Mouse (Mus musculus) retina, adult 2 months (tissue): Measurements from ENCODE around the gene Cenpp.

Experiments
- DNase-seq: peaks from one replicate; pipeline ENCODE4 v3.0.0-alpha.2; 2012; ENCODE audit warnings: low read depth, low spot score

The Cenpp gene

DNA sequence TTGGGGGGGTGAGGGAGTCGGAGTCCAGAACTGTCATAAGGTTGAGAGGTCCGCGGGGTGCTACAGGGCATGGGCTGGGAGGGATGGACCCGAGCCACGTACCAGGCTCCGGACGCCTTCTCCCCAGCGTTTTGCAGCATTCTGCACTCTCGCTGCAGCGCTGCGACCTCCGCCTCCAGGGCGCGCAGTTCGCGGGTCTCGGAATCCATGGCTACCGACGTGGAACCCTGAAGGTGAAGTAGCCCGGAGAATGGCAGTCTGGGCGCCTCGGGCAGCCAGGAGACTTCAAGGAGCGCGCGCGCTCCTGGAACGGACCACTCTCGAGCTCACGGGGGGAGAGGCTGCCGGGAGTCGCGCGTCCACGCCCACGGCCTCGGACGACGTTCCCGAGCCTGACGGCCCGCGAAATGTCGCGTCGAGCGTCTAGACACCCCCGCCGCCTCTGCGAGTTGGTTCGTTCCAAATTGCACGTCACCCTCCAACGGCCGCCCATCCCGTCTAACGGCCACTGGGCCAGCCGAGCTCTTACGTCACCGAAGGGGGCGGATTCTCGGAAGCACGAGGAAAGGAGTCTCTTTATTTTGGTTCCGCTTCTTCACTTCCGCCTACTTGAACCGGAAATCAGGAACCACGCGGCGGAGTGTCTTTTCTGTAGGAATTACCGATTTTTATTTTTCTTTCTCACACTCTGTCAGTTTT, at the start of gene Cenpp, which contains the start of gene Nol8:
Gene Cenpp (minus strand): TSS at position 305 of the 699 bp plus-strand sequence.
Gene Nol8 (plus strand): TSS at position 598 of the 699 bp plus-strand sequence.
- DNase-seq = peak; percentile 100

DNA sequence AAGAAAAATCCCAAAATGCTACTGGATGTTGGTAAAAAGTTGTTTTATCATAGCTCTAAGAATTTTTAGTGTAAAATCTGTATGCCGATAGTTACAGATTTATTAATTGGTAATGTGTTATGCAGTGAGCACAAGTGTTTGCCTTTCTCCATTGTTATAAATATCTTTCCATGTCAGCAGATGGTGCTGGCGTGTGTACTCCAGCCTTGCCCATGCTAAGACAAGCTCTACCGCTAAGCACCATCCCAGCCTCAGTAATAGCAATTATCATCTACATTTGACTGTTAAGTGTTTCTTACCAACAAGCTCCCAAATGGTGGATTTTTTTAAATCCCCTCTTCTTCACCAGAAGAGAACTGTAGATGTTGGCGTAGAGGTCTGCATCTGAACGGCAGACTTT, 38.5 kb upstream of the Cenpp start:
- DNase-seq = no peak

DNA sequence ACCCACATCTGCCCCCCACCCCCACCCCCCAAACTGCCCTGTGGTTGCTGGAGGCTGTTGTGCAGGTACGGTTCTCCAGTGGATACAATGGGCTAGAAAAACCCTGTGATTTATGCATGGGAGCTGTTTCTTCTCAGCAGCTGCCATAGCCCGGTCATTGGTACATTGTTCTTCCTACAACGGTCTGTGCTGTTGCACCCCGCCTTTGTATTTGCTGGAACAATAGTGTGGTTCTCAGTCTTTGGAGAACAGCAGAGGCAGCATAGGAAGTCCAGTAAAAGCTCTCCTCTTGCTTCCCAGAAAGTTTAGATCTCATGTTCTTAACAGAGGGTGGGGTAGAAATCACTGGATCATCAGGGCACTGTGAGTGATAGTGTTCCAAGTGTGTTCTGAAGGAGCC, 31.7 kb upstream of the Cenpp start:
- DNase-seq = no peak

DNA sequence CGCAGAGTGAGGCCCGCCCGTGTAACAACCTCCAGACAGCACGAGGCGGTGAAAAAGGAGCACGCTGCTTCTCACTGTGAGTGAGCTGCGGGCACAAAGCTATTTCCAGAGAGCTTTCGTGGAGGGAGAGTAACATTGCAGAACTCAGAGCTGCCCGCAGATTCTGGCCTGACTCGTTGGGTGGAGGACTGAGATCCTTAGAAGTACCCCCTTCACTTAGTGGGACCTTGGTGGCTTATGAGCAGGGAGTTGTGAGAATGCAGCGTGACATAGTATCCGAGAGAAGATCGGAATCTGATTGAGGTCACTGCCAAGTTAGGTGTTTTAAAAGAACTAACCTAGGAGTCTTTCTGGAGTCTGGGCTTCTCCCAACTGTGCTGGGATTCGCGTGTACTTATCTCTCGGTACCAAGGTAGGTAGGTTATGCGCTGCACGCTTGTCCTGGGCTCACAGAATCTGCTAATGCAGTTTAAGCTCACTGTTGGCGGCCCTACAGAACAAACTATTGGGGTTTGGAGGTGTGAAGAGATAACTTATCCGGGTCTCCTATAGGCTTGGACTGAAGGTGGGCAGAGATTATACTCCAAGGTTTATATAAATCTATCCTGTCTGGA, 29.8 kb upstream of the Cenpp start:
- DNase-seq = no peak

DNA sequence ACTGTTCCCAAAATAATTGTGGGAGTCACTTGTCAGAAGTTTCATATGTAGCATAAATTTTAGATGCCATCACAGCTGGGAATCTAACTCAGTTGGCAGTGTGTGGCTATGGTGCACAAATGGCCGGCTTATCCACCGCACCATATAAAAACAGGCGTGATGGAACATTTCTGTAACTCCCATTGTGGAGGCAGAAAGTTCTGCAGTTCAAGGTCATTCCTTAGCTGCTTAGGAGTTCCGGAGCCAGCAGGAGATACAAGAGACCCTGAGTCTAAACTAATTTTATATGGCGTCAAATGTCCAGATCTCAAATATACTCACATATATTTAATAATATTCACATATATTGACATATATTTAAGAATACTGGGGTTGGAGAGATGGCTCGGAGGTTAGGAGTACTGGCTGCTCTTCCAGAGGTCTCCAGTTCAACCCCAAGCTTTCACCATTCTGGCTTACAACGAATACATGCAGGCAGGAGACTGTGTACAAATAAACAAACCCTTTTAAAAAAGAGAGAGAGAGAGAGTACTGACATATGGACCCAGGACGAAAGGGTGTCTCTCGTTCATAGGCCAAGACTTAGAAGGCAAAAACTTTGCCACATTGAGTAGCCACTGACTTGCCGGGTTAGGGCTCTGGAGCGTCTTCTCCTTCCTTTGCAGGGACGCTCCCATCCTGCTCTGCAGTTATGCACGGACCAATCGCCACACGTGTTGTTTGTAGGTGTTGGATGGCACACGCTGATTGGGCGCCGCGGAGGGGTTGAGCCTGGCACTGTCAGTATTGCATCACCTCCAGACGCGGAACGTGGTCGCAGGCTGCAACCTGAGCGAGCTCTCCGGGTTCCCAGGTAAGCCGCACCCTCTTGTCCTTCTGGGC, 29.0 kb upstream of the Cenpp start, which contains the start of gene Iars:
Gene Iars (plus strand): TSS at position 750 of the 882 bp plus-strand sequence.
- DNase-seq = peak; percentile 96

DNA sequence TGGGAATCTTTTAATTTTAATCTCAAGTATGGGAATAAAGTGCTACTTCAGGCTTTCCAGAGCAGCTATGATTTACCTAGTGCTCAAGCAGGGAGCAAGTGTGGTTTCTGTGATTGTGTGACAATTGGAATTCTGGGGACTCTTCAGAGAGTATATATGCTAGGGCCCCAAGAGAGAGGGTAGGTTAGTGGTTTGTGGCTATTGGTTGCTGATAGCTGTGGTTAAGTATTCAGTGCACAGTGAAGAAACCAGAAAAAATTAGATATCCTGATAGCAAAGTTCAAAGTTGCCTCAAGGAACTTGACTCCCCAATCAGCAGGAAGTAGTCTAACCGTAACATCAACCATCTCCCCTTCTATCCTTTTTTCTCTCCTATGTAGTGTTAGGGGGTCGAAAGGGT, 25.2 kb upstream of the Cenpp start:
- DNase-seq = no peak

DNA sequence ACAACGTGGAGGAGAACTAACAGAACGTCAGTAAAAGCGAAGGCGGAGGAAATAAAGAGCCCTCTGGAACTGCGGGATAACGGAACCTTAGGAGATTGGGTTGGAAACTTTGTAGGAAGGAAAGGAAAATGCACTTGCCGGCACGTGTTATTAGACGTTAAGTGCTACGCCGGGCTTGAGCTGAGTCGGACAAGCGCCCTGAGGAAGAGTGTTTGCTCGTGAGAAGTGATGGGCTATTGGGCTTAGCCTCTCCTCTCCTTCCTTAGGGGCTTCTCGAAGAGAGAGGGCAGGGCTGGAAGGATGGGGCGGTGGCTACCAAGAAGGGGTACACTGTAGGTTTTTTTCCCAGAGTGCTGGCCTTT, 576 bp upstream of the Cenpp start:
- DNase-seq = no peak

DNA sequence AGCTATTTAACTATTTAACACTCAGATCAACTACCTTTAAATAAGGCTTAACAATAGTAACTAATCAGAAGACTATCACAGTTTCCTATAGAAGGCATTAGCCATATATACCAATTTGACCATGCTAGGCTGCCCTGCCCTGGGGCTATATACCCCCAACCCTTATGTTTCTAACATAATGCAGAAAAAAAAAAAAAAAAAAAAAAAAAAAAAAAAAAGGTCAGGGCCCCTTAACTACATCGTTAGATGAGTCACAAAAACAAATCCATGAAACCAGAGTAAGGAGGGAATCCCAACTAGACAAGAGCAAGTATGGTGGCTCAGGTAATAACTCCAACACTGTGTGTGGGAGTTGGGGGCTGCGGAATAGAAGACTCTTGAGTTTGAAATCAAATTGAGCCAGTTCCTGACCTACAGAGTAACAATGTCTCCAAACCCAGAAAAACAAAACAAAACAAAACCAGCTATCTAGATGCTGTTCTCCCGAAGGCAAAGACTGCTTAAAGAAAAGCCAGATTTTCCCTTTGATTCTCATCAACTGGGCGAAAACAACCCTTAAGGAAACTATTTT, 719 bp downstream of the Cenpp start:
- no peak for DNase-seq

DNA sequence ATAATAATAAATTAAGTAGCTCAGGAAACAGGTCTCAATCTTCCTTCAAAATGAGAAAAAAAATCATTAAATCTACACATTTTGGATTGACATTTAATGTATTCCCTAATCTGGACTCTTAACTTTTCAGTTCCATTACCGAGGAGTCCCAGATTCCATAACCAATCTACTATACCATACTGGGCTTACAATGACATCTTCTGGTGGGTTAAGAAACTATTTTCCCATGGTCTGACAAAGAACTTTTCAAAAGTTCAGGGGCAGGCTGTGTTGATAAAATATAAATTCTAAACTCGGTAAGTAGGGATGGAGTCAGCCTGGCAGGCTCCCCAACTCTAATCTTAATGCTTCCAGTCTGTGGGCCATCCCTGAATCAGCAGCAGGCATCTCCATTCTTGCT, 1.4 kb downstream of the Cenpp start:
- DNase-seq = no peak

DNA sequence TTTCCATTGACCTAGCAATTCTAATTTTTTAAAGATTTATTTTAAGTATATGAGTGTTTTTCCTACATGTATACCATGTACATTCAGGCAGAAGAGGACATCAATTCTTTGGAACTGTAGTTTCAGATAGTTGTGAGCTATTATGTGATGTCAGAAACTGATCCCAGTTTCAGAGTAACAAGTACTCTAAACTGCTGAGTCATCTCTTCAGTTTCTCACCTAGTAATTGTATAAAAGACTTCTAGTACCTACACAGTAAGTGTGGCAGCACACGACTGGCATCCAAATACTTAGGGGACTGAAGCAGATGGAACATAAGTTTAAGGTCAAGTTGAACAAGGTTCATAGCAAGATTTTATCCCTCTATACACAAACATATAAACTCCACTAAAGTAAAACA, 6.6 kb downstream of the Cenpp start:
- DNase-seq = no peak

DNA sequence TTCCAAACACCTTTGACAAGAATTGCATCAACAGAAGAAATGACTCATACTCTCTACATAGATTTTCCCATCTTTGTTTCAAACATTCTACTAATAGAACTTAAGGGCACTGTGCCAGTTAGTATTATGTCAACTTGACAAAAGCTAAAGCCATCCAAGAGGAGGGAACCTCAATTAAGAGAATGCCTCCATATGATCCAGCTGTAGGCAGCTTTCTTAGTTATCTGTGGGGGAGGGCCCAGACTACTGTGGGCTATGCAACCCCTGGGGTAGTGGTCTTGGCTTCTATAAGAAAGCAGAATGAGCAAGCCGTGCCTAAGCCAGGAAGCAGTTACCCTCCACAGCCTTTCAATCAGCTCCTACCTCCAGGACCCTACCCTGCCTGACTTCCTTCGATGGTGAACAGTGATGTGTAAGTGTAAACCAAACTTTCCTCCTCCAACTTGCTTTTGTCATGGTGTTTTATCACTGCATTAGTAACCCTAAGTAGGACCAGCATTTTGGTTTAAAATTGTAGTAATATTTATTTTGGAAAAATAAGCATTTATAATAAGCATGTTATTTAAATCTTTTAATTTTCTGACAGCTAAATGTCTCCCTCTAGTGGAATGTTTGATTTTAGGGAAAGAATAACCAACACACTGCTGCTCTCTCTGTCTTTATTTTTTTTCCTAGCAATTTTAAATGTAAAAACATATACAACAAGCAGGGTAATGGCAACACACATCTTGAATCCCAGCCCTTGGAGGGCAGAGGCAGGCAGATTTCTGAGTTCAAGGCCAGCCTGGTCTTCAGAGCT, 7.7 kb downstream of the Cenpp start:
- no peak for DNase-seq

DNA sequence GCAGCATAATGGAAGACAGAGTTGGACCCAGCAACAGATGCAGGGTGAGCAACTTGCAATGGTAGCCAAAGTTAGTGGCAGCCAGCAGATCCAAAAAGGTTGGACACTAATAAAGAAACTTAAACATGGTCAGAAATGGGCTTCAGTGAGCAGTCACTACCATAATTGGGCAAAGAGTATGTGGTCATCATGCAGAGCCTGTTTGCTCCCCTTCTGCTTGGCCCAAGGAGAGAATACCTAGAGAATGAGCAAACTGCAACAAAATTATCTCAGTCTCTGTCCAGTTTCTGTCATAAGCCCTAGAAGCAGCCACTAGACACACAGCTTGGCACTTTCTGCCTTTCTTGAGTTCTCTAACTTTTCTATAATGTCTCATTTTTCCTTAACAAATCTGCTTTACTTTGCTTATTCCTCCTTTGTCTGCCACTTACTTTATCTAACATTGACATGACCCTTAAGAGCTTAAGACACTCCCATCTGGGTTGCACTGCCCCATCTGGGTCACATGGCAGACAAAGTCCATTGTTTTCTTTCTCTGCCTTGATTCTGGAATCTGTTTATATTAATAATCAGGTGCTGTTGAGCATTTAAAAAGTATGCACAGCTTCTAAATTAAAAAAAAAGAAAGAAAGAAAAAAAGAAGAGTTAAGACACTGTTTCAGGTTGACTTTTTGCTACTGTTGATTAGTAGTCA, 8.8 kb downstream of the Cenpp start:
- DNase-seq = no peak

DNA sequence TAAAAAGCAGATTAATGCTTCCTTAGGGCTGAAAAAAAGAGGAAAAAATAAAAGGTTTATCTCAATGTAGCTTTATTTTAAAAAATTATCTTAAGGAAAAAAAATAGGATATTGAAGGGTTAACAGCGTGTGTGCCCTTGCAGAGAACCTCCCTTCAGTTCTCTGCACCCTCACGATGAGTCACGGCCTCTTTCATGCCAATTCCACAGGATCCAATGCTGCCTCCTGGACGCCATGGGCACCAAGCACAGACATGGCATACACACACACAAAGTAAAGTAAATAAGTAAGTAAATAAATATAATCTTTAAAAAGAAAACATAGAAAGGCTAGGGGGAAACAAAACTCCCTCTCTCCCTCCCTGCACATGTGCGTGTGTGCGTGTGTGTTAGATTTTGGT, 9.9 kb downstream of the Cenpp start:
- no peak for DNase-seq

DNA sequence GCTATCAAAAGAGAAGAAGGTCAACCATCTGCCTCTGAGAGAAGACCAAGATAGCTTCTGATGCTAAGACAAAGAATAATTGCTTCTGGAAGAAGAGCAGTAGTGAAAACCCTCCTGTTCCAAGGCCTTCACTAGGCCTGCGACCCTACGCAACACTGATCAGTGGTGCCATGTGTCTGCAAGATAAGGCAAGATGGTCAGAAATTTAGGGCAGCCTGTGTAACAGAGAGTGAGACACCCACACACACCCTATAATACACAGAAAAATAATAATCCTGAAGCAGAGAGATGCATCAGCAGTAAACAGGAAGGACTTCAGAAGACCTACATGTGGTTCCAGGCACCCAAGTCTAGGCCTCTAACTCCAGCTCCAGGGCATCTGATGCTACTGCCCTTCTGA, 12.6 kb downstream of the Cenpp start:
- no peak for DNase-seq

DNA sequence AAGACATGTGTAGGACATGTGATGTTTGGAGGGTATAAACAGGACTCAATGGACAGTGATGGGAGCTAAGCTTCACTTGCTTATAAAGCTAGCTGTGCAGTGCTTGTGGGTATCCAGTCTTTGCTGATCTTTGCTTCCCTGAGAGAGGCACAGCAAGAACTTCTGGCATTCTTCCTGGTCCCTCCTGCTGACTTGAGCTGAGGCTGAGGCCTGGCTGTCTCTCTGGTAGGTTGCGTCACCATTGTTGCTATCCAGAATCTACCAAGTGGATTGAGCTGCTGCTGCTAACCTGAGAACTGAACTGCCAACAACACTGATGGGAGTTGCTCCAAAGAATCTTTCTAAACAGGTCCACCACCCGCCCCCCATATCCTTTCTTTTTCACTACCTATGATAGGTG, 23.5 kb downstream of the Cenpp start:
- DNase-seq = no peak

DNA sequence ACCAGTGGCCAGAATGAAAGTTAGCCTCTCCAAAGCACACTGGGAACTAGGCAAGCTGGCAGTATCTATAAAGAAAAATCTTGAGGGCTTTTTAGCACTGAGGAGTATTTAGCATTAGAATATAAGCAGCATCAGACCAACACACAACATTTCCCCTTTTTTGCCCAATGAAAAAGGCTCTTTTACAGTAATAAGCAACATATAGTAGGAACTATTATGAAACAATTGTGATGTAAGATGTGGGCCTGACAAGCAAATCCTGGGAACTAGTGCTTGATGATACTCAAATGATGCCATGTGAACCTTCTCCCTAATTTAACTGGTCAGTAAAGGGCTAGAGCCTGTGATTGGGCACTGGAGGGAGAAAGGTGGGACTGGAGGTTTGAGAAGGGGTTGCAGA, 24.4 kb downstream of the Cenpp start:
- DNase-seq = no peak

DNA sequence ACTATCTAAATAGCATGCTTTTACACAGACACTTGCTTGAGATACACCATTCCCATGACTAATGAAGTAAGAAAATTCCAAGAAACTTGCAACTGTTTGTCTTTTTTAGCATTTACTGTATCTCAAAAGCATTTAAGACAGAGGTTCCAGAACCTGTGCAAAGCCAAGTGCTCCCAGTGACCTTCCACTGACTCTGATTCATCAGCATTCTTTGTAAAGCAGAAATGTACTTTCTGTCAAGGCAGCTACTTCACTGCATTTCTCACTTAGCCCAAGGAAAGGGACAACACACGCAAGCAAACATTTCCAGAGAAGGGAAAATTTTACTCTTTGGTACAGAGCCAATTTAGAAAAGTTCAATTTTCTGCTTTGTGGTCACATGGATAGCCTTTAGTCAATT, 29.4 kb downstream of the Cenpp start:
- DNase-seq = no peak

DNA sequence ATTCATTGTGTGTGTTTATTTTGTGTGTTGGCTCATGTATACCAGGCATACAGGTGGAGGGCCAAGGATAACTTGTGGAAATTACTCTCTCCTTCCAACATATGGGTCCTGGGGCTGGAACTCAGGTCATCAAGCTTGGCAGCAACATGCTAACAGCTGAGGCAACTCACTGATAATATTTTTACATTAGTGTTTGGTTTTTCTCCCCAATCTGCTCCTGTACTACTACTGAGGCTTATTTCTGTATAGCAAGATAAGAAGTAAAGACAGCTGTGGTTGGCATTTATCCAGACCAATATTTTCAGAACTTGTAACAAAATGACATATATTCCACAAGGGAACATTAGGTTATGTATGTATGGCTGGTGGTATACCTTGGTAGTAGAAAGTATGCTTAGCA, 34.2 kb downstream of the Cenpp start:
- no peak for DNase-seq

DNA sequence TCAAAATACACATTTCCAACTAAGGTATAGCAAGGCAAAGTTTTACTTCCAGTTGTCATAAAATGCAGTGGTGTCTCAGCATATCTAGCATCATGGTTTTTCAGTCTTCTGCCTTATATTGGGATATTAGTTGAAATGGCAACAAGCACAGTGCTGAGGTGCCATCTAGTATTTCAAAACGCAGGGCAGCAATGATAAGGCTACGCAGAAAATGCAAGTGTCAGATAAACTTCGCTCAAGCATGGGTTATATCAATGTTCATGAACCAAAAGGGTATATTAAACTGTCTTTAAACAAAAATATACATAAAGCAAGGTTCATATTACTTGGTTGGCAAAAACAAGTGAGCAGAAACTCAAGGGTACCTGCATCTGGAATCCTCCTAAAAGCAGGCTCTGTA, 35.6 kb downstream of the Cenpp start:
- no peak for DNase-seq

DNA sequence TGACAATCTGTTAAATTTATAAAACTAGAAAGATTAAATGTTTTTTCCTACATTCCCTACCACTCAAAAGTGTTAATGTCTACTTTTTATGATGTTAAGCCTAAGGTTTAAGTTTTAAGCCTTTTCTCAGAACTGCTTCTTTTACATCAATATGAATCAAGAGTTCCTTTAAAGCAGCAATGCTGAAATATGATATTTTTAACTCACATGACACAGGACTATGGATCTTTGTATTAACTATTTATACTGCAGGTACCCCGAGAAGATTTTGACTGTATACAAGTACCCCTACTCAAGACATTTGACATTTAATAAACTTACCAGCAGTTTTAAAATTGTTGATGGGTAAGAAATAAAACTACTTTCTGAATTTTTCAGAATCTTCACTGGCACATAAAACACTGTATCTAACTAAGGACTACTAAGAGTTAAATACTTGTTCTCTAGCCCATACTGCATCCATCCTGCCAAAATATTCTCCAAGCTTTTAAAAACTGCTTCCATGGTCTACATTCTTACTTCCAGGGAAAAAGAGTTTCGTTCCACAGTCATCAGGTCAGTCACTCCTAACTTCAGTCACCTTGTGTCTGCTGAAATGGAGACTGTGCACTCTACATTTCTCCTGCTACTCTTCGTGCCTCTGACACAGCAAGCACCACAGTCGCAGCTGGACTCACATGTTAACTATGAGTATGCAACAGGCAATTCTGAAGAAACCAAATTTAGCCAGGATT, 43.8 kb downstream of the Cenpp start:
- no peak for DNase-seq
